Mouse (Mus musculus) megakaryocyte-erythroid progenitor cell, adult 5-6 weeks (primary cell): Measurements from ENCODE around the gene Chl1. TPM values are rescaled to one million over a fixed set of nuclear protein-coding genes. Genes with fewer than 3 reads are reported as not detected.

Source experiments
- ATAC-seq: replicated peaks from 2 replicates; pipeline ENCODE4 v1.8.0; 2016; ENCODE audit warnings: mild to moderate bottlenecking, inconsistent platforms; ENCODE audit not compliant: severe bottlenecking, poor library complexity, low FRiP score, low TSS enrichment
- total RNA-seq, 2 experiments: library from RNA; stranded (forward) in 1 of 2; stranded (reverse) in 1 of 2; fragments of 200-1000, 215-1000 nt in 1 of 2; fragments of >200 nt in 1 of 2; fragmentation: Nextera tagmentation in 1 of 2; gene quantifications; 2 replicates each; pipeline ENCODE4 v1.2.3; 2014 to 2017

Chl1 gene
- total RNA-seq, 2 experiments from 2014 or later, result not detected

DNA sequence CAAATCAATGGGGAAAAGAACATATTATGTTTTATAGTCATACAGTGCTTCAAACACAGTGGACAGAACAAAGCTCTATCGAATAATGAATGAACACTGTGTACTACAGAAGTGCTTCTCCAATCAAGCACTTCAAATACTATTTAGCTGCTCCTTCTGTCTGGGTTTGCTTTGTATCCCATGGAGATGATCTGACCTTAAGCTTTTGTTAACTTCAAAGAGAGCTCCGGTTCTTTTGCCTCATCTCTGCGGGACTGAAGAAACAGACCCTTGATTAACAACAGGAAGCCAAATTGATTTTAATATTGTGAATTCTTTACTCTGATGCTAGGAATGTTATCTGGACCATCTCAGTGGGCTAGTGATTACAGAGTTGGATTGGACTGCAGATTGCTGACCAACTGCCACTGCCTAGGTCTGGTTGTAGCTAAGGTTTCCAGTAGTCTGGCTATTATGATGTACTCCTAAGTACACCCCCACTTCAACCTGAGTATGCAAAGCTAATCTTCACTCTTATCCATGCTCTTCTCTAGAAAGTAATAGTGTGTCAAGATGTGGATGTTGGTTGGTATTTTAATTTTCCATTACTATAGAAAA, 111.8 kb downstream of the Chl1 start:
- no peak for ATAC-seq

DNA sequence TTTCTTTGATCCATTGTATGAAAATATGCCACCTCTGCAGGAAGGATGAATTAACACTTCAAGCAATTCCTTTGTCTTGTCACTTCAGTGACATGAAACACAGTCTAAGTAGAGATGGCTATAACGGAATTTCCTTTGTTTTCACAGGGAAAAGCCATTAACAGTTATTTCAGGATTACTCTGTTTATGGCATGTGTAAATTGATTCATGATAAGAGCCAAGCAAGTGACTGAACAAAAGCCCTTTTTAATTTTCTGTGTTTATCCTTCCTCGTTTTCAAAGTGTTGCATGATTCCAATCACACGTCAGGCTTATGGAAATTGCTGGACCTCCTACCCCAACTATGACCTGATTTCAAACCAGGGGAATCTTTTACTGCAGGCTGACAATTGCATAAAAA, 122.5 kb downstream of the Chl1 start:
- no peak for ATAC-seq

- no peak for ATAC-seq
Measured at GRCm38 (mm10) chr6:103656778-103657177, 146.4 kb downstream of the Chl1 start.

- no peak for ATAC-seq
Measured at GRCm38 (mm10) chr6:103659173-103659572, 148.8 kb downstream of the Chl1 start.

- no peak for ATAC-seq
Measured at GRCm38 (mm10) chr6:103665206-103665605, 154.8 kb downstream of the Chl1 start.

GRCm38 (mm10) chr6:103665677-103666316, 155.4 kb downstream of the Chl1 start:
- no peak for ATAC-seq

DNA sequence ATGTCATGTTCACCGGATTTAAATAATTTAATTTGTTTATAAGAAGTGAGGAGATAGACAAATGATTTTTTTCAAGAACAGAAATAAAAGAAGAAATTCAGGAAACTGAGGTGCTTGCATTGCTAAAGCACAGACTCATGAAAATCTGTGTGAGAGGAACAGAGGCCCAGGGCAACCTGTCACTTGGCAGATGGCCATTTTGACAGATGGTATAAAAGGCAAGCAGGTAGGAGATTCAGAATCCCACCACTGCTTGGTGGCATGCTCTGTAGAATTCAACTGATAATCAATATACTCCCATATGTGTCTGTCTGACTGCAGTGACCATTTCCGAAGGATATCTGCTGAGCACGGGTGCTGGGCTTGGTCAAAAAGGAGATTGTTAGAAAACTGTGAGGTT, 162.7 kb downstream of the Chl1 start:
- ATAC-seq, result no peak

DNA sequence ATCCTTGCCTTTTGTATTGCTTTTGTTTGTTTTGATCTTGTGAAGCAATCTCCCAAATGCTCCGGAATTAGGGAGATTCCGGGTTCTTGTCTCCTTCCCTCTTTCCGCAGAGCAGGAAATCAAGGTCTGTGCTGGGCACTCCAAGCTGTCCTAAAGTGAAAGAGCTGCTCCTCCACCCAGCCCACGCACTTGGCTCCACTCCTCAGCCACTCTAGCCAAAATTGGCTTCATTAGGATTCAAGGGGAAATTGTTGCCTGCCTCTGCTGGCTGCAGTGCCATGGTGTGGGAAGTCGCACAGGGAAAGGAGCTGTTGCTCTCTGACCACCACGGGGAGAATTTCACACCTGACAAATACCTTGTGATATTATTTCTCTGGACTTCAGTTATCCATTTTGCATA, 163.9 kb downstream of the Chl1 start:
- ATAC-seq, result no peak

DNA sequence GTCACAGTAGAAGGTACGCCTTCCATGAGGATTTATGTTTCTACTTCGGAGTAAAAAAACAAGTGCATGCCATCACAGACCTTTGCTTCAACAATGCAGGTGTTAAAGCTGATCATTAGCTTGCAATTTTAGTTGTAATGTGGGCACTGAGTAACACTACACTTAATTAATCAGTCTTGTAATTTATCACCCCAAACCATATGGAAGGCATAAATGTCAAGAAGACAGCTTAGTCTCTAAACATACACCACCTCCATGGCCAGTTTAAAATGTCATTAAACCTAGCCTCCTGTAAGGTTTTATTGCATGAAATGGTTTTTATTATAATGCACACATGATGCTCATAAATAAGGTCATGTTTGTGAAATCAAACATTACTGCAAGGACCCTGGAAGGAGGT, 164.8 kb downstream of the Chl1 start:
- no peak for ATAC-seq

- ATAC-seq, result no peak
Measured at GRCm38 (mm10) chr6:103676664-103677063, 166.3 kb downstream of the Chl1 start.

- ATAC-seq, result no peak
Measured at GRCm38 (mm10) chr6:103677072-103677471, 166.7 kb downstream of the Chl1 start.

GRCm38 (mm10) chr6:103682854-103683574, 172.6 kb downstream of the Chl1 start:
- ATAC-seq, result peak; percentile 97

- ATAC-seq, result no peak
Measured at GRCm38 (mm10) chr6:103692511-103692910, 182.1 kb downstream of the Chl1 start.

DNA sequence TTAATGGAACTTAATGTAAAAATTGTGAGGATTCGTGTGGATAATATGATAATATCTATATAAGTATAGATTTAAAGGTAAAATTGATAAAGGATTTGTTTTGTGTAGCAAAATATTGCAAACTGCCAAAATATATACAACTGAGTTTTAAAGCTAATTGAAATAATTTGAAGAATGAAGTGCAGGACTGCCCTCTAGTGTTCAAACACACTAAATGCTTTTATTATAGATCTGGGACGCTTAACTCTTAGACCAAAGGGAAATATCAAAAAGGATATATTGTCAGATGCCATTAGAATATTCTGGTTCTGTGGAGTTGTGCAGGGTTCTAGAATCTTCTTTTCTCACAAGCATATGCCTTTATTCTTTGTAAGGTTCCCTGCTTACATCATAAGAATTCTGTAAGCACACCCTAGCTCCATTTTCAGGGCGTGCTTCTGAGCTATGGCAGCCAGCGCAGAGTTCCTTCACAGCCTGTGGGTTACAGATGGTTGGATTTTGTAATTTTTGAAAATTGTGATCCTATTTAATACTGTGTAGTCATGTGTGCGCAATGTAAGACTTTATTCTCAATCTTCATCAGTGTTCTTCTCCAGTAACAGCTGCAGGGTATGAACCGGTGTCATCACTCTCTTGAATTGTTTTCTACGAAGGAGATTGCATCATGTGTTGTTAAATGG, 187.1 kb downstream of the Chl1 start:
- peak; percentile 68 for ATAC-seq

DNA sequence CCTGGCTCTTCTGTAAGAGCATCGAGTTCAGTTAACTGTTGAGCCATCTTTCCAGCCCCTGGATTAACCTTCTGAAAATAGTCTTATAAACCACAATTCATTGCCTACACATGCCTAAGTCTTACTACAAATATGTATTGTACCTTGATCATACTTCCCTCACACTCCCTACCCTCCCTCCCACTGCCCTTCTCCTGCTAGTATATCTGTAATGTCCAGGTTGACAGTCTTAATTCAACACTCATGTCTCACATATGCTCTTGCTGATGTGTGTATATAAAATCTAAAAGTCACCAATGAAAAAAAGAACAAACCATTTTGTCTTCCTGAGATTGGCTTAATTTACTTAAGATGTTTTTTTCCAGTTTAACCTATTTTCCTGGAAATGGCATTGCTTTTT, 189.1 kb downstream of the Chl1 start:
- no peak for ATAC-seq

DNA sequence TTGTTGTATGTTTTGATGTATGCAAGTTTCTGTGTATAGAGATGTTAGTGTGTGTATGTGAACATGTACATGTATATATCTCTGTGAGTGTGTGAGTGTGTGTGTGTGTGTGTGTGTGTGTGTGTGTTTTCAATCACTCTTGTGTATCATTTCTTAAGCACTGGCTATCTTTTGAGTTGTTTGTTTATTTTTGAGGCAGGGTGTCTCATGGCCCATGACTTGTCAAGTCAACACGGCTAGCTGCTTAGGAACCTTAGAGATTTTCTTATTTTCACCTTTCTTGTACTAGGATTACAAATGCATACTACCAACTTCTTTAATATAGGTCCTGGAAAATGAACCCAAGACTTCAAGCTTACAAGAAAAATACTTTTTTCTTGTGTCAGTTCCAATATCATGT, 189.5 kb downstream of the Chl1 start:
- ATAC-seq, result no peak

GRCm38 (mm10) chr6:103700336-103700735, 189.9 kb downstream of the Chl1 start:
- peak; percentile 87 for ATAC-seq

DNA sequence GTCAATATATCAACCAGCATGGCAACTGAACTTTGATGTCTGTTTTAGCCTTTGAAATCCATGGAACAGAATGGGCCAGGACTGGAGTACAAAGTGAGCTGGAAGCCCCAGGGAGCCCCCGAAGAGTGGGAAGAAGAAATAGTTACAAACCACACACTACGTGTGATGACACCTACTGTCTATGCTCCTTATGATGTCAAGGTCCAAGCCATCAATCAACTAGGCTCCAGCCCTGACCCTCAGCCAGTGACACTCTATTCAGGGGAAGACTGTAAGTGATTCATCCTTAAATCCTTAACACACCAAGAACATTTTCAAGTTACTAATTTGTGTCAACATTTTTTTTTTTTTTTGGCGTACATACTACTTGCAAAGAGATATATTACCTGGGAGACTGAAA, 196.0 kb downstream of the Chl1 start:
- ATAC-seq, result no peak

DNA sequence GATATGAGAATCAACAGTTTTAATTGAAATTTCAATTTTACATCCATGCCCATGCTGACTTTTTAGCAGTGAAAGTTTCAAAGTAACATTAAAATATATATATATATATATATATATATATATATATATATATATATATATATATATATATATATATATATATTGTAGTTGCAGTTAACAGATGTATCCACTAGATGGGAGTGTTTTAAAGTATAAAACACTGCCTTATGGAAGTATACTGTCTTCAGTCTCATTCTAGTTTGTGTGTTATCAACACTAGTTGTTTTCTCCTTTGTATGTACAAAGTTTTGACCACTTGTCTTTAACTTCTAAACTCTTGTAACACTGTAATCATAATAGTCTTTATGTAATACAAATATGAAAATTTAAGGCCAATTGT, 228.9 kb downstream of the Chl1 start:
- ATAC-seq, result no peak

DNA sequence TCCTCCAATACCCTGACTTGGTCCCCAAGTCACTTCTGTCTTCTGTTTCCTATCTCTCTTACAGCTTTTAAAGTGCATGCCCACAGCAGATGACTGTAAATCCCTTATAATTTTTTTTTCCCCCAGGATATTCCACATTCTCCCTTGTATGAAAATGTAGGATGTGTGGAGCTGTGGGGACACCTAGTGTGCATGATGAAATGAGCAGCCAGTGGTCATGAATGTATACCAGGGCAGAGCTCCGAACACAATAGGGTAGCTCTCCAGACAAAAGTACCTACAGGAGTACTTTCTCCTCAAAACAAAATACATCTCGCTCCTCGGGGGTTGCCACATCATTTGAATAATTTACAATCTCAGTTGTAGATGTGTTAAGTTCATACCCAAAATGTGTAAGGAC, 232.4 kb downstream of the Chl1 start:
- ATAC-seq, result no peak
